In genomic region chr2:49734013-49734780, GRCm38 (mm10) we compare ENCODE assay signal across 8 mouse cellular contexts. TPM values are rescaled to one million over a fixed set of nuclear protein-coding genes. Genes with fewer than 3 reads are reported as not detected.
A peak's percentile ranks its signal among the peaks of the same experiment; 100 is the strongest.
DNase-seq lines count a peak whose midpoint lies in the region; ATAC-seq and TF ChIP-seq lines count a peak whose summit lies in the region.

No protein-coding gene starts in this region.

- no peaks in the 10 kb centered on the region for H3K9me3 ChIP-seq in embryonic facial prominence, embryonic 14.5 days (ENCODE audit: control insufficient read depth, low read length)
- H3K9me3 ChIP-seq in heart, embryonic 13.5 days: no peaks in the 10 kb centered on the region
- H3K9me3 ChIP-seq in kidney, postnatal 0 days (replicated peaks; ENCODE audit: low read length): no peaks in the 10 kb centered on the region
- H3K9me3 ChIP-seq in neural tube, embryonic 14.5 days (ENCODE audit: control insufficient read depth, low read length): no peaks in the 10 kb centered on the region

- DNase-seq in CD8-positive naive resting alpha-beta T cell, adult 2 months (ENCODE audit: low read depth in 2 of 2, low spot score in 2 of 2): peak; percentile 66 to 78
- peak; percentile 66 to 80 for DNase-seq in adrenal gland, postnatal 36 days
- peak; percentile 94 for DNase-seq in embryonic facial prominence, embryonic 14.5 days (ENCODE audit: low spot score)
- peak; percentile 94 for DNase-seq in kidney, postnatal 0 days (ENCODE audit: low spot score)
- peak; percentile 48 to 67 for DNase-seq in lung, adult 18-20 months
- DNase-seq in thymus, postnatal 14 days: peak; percentile 85

- H3K9ac ChIP-seq in embryonic facial prominence, embryonic 14.5 days (ENCODE audit: low read depth, low read length): no peak overlapping the region
- no peak overlapping the region for H3K9ac ChIP-seq in heart, embryonic 13.5 days
- no peak overlapping the region for H3K9ac ChIP-seq in kidney, postnatal 0 days (ENCODE audit: low read depth, low read length)
- no peak overlapping the region for H3K9ac ChIP-seq in neural tube, embryonic 14.5 days (replicated peaks; ENCODE audit: low read depth, low read length)

- peak overlapping the region; percentile 14 for H3K4me3 ChIP-seq in embryonic facial prominence, embryonic 14.5 days (ENCODE audit: low read depth, low read length)
- H3K4me3 ChIP-seq in heart, embryonic 13.5 days: peak overlapping the region; percentile 22
- no peak overlapping the region for H3K4me3 ChIP-seq in kidney, postnatal 0 days (replicated peaks; ENCODE audit: low read depth, low read length)
- H3K4me3 ChIP-seq in neural tube, embryonic 14.5 days (ENCODE audit: low read depth, low read length): no peak overlapping the region

- peaks cover 3% of the 10 kb centered on the region; the same call in 1 of the 2 replicates for H3K4me1 ChIP-seq in embryonic facial prominence, embryonic 14.5 days (ENCODE audit: control insufficient read depth, insufficient read depth, low read length)
- H3K4me1 ChIP-seq in heart, embryonic 13.5 days: peaks cover 22% of the 10 kb centered on the region
- no peaks in the 10 kb centered on the region for H3K4me1 ChIP-seq in kidney, postnatal 0 days (replicated peaks; ENCODE audit: insufficient read depth, low read length)
- H3K4me1 ChIP-seq in neural tube, embryonic 14.5 days (ENCODE audit: control insufficient read depth, insufficient read depth, low read length): no peaks in the 10 kb centered on the region

- TF ChIP-seq CTCF in kidney, postnatal 0 days (IDR thresholded peaks at IDR 0.05; ENCODE audit: low read depth): peak; percentile 95

- H3K27ac ChIP-seq in embryonic facial prominence, embryonic 14.5 days (replicated peaks; ENCODE audit: low read depth, low read length): no peak overlapping the region
- H3K27ac ChIP-seq in heart, embryonic 13.5 days (replicated peaks): no peak overlapping the region
- H3K27ac ChIP-seq in kidney, postnatal 0 days: 0 out of 2 replicates have a peak overlapping the region, but pooled peaks have one; percentile 80
- no peak overlapping the region for H3K27ac ChIP-seq in neural tube, embryonic 14.5 days (ENCODE audit: low read depth, low read length)

- H3K27me3 ChIP-seq in embryonic facial prominence, embryonic 14.5 days (replicated peaks; ENCODE audit: control insufficient read depth, insufficient read depth, low read length): no peaks in the 10 kb centered on the region
- H3K27me3 ChIP-seq in heart, embryonic 13.5 days (replicated peaks): no peaks in the 10 kb centered on the region
- H3K27me3 ChIP-seq in kidney, postnatal 0 days (ENCODE audit: insufficient read depth, low read length): no peaks in the 10 kb centered on the region
- no peaks in the 10 kb centered on the region for H3K27me3 ChIP-seq in neural tube, embryonic 14.5 days (ENCODE audit: control insufficient read depth, insufficient read depth, low read length)

- peak; percentile 63 for ATAC-seq in embryonic facial prominence, embryonic 14.5 days (ENCODE audit: low read depth)
- ATAC-seq in heart, embryonic 13.5 days (ENCODE audit: extremely low read depth, insufficient number of reproducible peaks, low FRiP score, low TSS enrichment): no peak
- peak; percentile 50; the same call in 1 of the 2 replicates for ATAC-seq in kidney, postnatal 0 days (replicated peaks; ENCODE audit: low FRiP score, low read depth)
- peak; percentile 73; the same call in 1 of the 2 replicates for ATAC-seq in neural tube, embryonic 14.5 days (ENCODE audit: low read depth)

- 39% methylated on average over 7 of the region's 7 CpGs for WGBS in embryonic facial prominence, embryonic 14.5 days
- 42% methylated on average over 7 of the region's 7 CpGs for WGBS in heart, embryonic 13.5 days
- 46% methylated on average over 7 of the region's 7 CpGs for WGBS in kidney, postnatal 0 days
- 53% methylated on average over 7 of the region's 7 CpGs for WGBS in neural tube, embryonic 14.5 days

- H3K36me3 ChIP-seq in embryonic facial prominence, embryonic 14.5 days (ENCODE audit: control insufficient read depth, insufficient read depth, low read length): no peaks in the 10 kb centered on the region
- H3K36me3 ChIP-seq in heart, embryonic 13.5 days: no peaks in the 10 kb centered on the region
- H3K36me3 ChIP-seq in kidney, postnatal 0 days (ENCODE audit: insufficient read depth, low read length): no peaks in the 10 kb centered on the region
- peaks cover 22% of the 10 kb centered on the region for H3K36me3 ChIP-seq in neural tube, embryonic 14.5 days (ENCODE audit: control insufficient read depth, insufficient read depth, low read length)

- peak overlapping the region; percentile 48 for H3K4me2 ChIP-seq in embryonic facial prominence, embryonic 14.5 days (ENCODE audit: low read depth, low read length)
- peak overlapping the region; percentile 53 for H3K4me2 ChIP-seq in heart, embryonic 13.5 days
- peak overlapping the region; percentile 34; the same call in 1 of the 2 replicates for H3K4me2 ChIP-seq in kidney, postnatal 0 days (ENCODE audit: low read length)
- H3K4me2 ChIP-seq in neural tube, embryonic 14.5 days (ENCODE audit: low read depth, low read length): no peak overlapping the region

RNA-seq across cellular contexts. Expression of gene Lypd6b, which starts 53.3 kb away (rescaled TPM):
- total RNA-seq in adrenal gland, postnatal 36 days (2021): under 1 TPM in 1 of 2 experiments, not detected in 1; 0.86 TPM
- 7.9 and 9.2 TPM in 2 replicates for polyA plus RNA-seq in embryonic facial prominence, embryonic 14.5 days (2014; fragmentation: Nextera tagmentation; extraction: Ambion mirVana)
- 2.5 and 3.1 TPM in 2 replicates for polyA plus RNA-seq in heart, embryonic 13.5 days (2015; fragmentation: Nextera tagmentation; extraction: Ambion mirVana)
- 8.2 and 8.9 TPM in 2 replicates for polyA plus RNA-seq in kidney, postnatal 0 days (2015; fragmentation: Nextera tagmentation; extraction: Ambion mirVana)
- polyA plus RNA-seq in neural tube, embryonic 14.5 days (2014; fragmentation: Nextera tagmentation; extraction: Ambion mirVana): 14.1 and 24.6 TPM in 2 replicates

Comparison
In these comparisons a context has a peak if more than half of its experiments do, and no peak if none do; other contexts are left out.
1. H3K4me3 ChIP-seq: peak in embryonic facial prominence, embryonic 14.5 days (single experiment) and heart, embryonic 13.5 days (single experiment); none in kidney, postnatal 0 days (single experiment) and neural tube, embryonic 14.5 days (single experiment).
2. Peak in every context shown above with its lines, with median percentiles within 50 percentile points of each other: DNase-seq.